Mouse (Mus musculus): Measurements from ENCODE around the gene Map4k2.

DNA sequence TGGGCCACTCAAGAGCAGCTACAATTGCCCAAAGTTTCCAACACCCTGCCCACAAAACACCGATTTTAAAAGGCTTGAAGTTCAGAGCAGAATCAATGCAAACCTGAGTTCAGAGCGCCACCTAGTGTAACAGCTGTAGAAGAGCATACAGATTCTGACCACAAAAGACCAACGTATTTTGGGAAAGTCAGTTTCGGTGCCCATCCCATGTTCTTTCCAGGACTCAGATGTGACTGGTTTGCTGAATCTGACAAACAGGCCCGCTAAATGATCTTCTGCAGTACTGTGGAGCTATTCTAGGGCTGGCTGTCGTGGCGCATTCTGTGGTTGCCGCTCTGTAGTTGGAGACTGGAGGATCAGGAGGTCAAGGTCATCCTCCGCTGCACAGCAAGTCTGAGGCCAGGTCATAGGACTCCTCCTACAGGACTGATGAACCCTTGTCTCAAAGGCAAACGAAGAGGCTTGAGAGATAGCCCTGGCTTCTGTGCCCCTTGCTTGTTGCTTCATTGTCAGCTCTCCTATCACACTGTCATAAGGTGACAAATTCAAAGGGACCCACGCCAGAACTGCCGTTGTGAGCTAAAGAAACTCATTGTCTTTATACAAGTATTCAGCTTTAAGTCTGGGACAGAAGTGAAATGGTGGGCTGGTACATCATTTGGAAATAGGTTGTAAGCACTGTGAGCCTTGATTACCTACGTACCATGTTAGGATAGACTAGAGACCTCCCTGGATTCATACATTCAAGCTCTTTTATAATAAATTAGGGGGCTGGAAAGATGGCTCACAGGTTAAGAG, 9.0 kb upstream of the Map4k2 start:
- TF ChIP-seq CTCF (IDR thresholded peaks at IDR 0.05; ENCODE audit: control insufficient read depth, insufficient read depth, insufficient read length) (peak; percentile 56), USF1 (IDR thresholded peaks at IDR 0.05; ENCODE audit: low read depth) (no peak), MYOD1 (IDR thresholded peaks at IDR 0.05; ENCODE audit: control insufficient read depth, insufficient read length, low read depth) (no peak)

Data from C2C12 (cell line).